In genomic region chr6:69726362-69726761, GRCm38 (mm10) we compare ENCODE assay signal across 24 mouse cellular contexts.
A peak's percentile ranks its signal among the peaks of the same experiment; 100 is the strongest.
DNase-seq lines count a peak whose midpoint lies in the region; ATAC-seq and TF ChIP-seq lines count a peak whose summit lies in the region.
"Had no signal": no experiment of that assay in that cellular context is flagged by ENCODE, and none has a peak within 500 bp of the region (broad histone marks: within the 10 kb centered on the region; RNA-seq: fewer than 3 reads in every experiment).

No protein-coding gene starts in this region.

- no peak overlapping the region for H3K4me3 ChIP-seq in forebrain, postnatal 0 days (ENCODE audit: low read depth, low read length)
- no peak overlapping the region for H3K4me3 ChIP-seq in forebrain, embryonic 14.5 days (ENCODE audit: low read depth, low read length)
- H3K4me3 ChIP-seq: embryonic facial prominence, embryonic 13.5 days; forebrain, embryonic 12.5 days; heart, embryonic 13.5 days; hindbrain, embryonic 12.5 days had no signal

- H3K27ac ChIP-seq in forebrain, postnatal 0 days (ENCODE audit: low read depth, low read length), result no peak overlapping the region
- H3K27ac ChIP-seq in forebrain, embryonic 14.5 days (ENCODE audit: low read depth, low read length), result no peak overlapping the region
- H3K27ac ChIP-seq: embryonic facial prominence, embryonic 13.5 days; forebrain, embryonic 12.5 days; heart, embryonic 13.5 days; hindbrain, embryonic 12.5 days had no signal

- no peaks in the 10 kb centered on the region for H3K27me3 ChIP-seq in forebrain, postnatal 0 days (ENCODE audit: insufficient read depth, low read length)
- no peaks in the 10 kb centered on the region for H3K27me3 ChIP-seq in forebrain, embryonic 14.5 days (replicated peaks; ENCODE audit: control insufficient read depth, insufficient read depth, low read length)
- H3K27me3 ChIP-seq: embryonic facial prominence, embryonic 13.5 days; forebrain, embryonic 12.5 days; heart, embryonic 13.5 days; hindbrain, embryonic 12.5 days had no signal

- H3K9ac ChIP-seq in forebrain, postnatal 0 days, result no peak overlapping the region
- H3K9ac ChIP-seq in forebrain, embryonic 14.5 days (ENCODE audit: low read length), result no peak overlapping the region
- H3K9ac ChIP-seq: embryonic facial prominence, embryonic 13.5 days; forebrain, embryonic 12.5 days; heart, embryonic 13.5 days; hindbrain, embryonic 12.5 days had no signal

- H3K4me1 ChIP-seq in forebrain, postnatal 0 days (ENCODE audit: insufficient read depth), result no peaks in the 10 kb centered on the region
- H3K4me1 ChIP-seq in forebrain, embryonic 14.5 days (ENCODE audit: control insufficient read depth, insufficient read depth, low read length), result no peaks in the 10 kb centered on the region
- H3K4me1 ChIP-seq: embryonic facial prominence, embryonic 13.5 days; forebrain, embryonic 12.5 days; heart, embryonic 13.5 days; hindbrain, embryonic 12.5 days had no signal

- H3K36me3 ChIP-seq in forebrain, postnatal 0 days (ENCODE audit: insufficient read depth), result no peaks in the 10 kb centered on the region
- no peaks in the 10 kb centered on the region for H3K36me3 ChIP-seq in forebrain, embryonic 14.5 days (ENCODE audit: control insufficient read depth, insufficient read depth, low read length)
- H3K36me3 ChIP-seq: embryonic facial prominence, embryonic 13.5 days; forebrain, embryonic 12.5 days; G1E; heart, embryonic 13.5 days; hindbrain, embryonic 12.5 days had no signal

- H3K9me3 ChIP-seq in forebrain, postnatal 0 days (ENCODE audit: low read length), result no peaks in the 10 kb centered on the region
- H3K9me3 ChIP-seq in forebrain, embryonic 14.5 days (replicated peaks; ENCODE audit: control insufficient read depth, low read length), result no peaks in the 10 kb centered on the region
- H3K9me3 ChIP-seq: embryonic facial prominence, embryonic 13.5 days; forebrain, embryonic 12.5 days; G1E; heart, embryonic 13.5 days; hindbrain, embryonic 12.5 days had no signal

- H3K4me2 ChIP-seq in forebrain, postnatal 0 days (ENCODE audit: low read depth), result no peak overlapping the region
- no peak overlapping the region for H3K4me2 ChIP-seq in forebrain, embryonic 14.5 days (ENCODE audit: low read length)
- H3K4me2 ChIP-seq: embryonic facial prominence, embryonic 13.5 days; forebrain, embryonic 12.5 days; heart, embryonic 13.5 days; hindbrain, embryonic 12.5 days had no signal

- TF ChIP-seq CTCF in forebrain, postnatal 0 days (IDR thresholded peaks at IDR 0.05; ENCODE audit: low read depth), result no peak

- peak; percentile 1 for DNase-seq in forebrain, postnatal 0 days
- DNase-seq in forebrain, embryonic 14.5 days (ENCODE audit: low spot score), result no peak
- peak; percentile 0 for DNase-seq in left cerebral cortex, adult 11 months (ENCODE audit: low spot score)
- DNase-seq in left cerebral cortex, postnatal 36 days (ENCODE audit: low spot score in 2 of 2), result no peak
- peak; percentile 29 to 30 for DNase-seq in spleen, postnatal 36 days (ENCODE audit: low spot score in 2 of 2)
- no peak for DNase-seq in spleen, postnatal 10 days (ENCODE audit: low spot score in 2 of 2)
- no peak for DNase-seq in cerebellum, adult 11 months
- DNase-seq: adrenal gland, adult 8-10 months; adrenal gland, postnatal 36 days; B cell, adult 2 months; cerebellum, adult 18-20 months; cerebellum, adult 9-11 months; cerebellum, postnatal 36 days; gastrocnemius, postnatal 36 days; heart, adult 11 months; heart, postnatal 36 days had no signal

- intact Hi-C loops in left cerebral cortex, postnatal 36 days (cut with DNase I), result no loop called here

- peak; percentile 84 for ATAC-seq in forebrain, postnatal 0 days
- ATAC-seq in forebrain, embryonic 14.5 days, result no peak
- ATAC-seq: CD4-positive, CD25-positive, alpha-beta regulatory T cell, adult 4 months; hindbrain, embryonic 16.5 days; inflammation-experienced regulatory T-cells, adult 6 months had no signal

Comparison
In these comparisons a context has a peak if more than half of its experiments do, and no peak if none do; other contexts are left out.
1. DNase-seq: peak in forebrain, postnatal 0 days (single experiment), left cerebral cortex, adult 11 months (single experiment) and spleen, postnatal 36 days (2 of 2); none in forebrain, embryonic 14.5 days (single experiment), left cerebral cortex, postnatal 36 days (0 of 2), spleen, postnatal 10 days (0 of 2) and cerebellum, adult 11 months (single experiment).